Mouse (Mus musculus): ENCODE measurements around the gene Dlx5. TPM values are rescaled to one million over a fixed set of nuclear protein-coding genes. Genes with fewer than 3 reads are reported as not detected.

The Dlx5 gene
- polyA plus RNA-seq, 1 experiment from 2014 or later, result 7.1 TPM

GRCm38 (mm10) chr6:6855746-6856185 lies 26.1 kb downstream of the Dlx5 start:
- H3K27me3 ChIP-seq (ENCODE audit: control insufficient read depth, insufficient read depth, low read length), result peaks cover 30% of the 10 kb centered on the region
- TF ChIP-seq EP300 (optimal IDR thresholded peaks at IDR 0.05), result no peak
- TF ChIP-seq CTCF (IDR thresholded peaks at IDR 0.05; ENCODE audit: low read depth), result no peak
- no peak overlapping the region for H3K9ac ChIP-seq (ENCODE audit: low read length)
- no peaks in the 10 kb centered on the region for H3K9me3 ChIP-seq (ENCODE audit: control insufficient read depth, low read length)
- DNase-seq (ENCODE audit: low spot score), result no peak
- H3K4me2 ChIP-seq (replicated peaks; ENCODE audit: low read depth), result no peak overlapping the region
- WGBS, result 2% methylated on average over 10 of the region's 10 CpGs
- H3K4me3 ChIP-seq (ENCODE audit: low read depth, low read length), result no peak overlapping the region
- no peak for ATAC-seq (ENCODE audit: low FRiP score, low TSS enrichment)
- no peak overlapping the region for H3K27ac ChIP-seq (replicated peaks)
- no peaks in the 10 kb centered on the region for H3K36me3 ChIP-seq (ENCODE audit: control insufficient read depth, insufficient read depth, low read length)
- H3K4me1 ChIP-seq (replicated peaks; ENCODE audit: control insufficient read depth, insufficient read depth), result no peaks in the 10 kb centered on the region

GRCm38 (mm10) chr6:6854902-6855745 lies 26.8 kb downstream of the Dlx5 start:
- H3K4me1 ChIP-seq (replicated peaks; ENCODE audit: control insufficient read depth, insufficient read depth), result no peaks in the 10 kb centered on the region
- no peaks in the 10 kb centered on the region for H3K36me3 ChIP-seq (ENCODE audit: control insufficient read depth, insufficient read depth, low read length)
- no peak overlapping the region for H3K4me2 ChIP-seq (replicated peaks; ENCODE audit: low read depth)
- ATAC-seq (ENCODE audit: low FRiP score, low TSS enrichment), result no peak
- no peak overlapping the region for H3K9ac ChIP-seq (ENCODE audit: low read length)
- H3K27ac ChIP-seq (replicated peaks), result no peak overlapping the region
- no peak for TF ChIP-seq CTCF (IDR thresholded peaks at IDR 0.05; ENCODE audit: low read depth)
- no peak for TF ChIP-seq EP300 (optimal IDR thresholded peaks at IDR 0.05)
- DNase-seq (ENCODE audit: low spot score), result no peak
- WGBS, result 3% methylated on average over 25 of the region's 25 CpGs
- peaks cover 31% of the 10 kb centered on the region for H3K27me3 ChIP-seq (ENCODE audit: control insufficient read depth, insufficient read depth, low read length)
- H3K4me3 ChIP-seq (ENCODE audit: low read depth, low read length), result no peak overlapping the region
- no peaks in the 10 kb centered on the region for H3K9me3 ChIP-seq (ENCODE audit: control insufficient read depth, low read length)

GRCm38 (mm10) chr6:6854176-6854575 lies 27.7 kb downstream of the Dlx5 start:
- peaks cover 29% of the 10 kb centered on the region; the same call in 1 of the 2 replicates for H3K27me3 ChIP-seq (ENCODE audit: control insufficient read depth, insufficient read depth, low read length)
- no peak for ATAC-seq (ENCODE audit: low FRiP score, low TSS enrichment)
- WGBS, result 3% methylated on average over 9 of the region's 9 CpGs

GRCm38 (mm10) chr6:6852944-6853343 lies 28.9 kb downstream of the Dlx5 start:
- H3K4me3 ChIP-seq (ENCODE audit: low read depth, low read length), result no peak overlapping the region
- ATAC-seq (ENCODE audit: low FRiP score, low TSS enrichment), result no peak
- no peak overlapping the region for H3K4me2 ChIP-seq (replicated peaks; ENCODE audit: low read depth)
- H3K4me1 ChIP-seq (replicated peaks; ENCODE audit: control insufficient read depth, insufficient read depth), result no peaks in the 10 kb centered on the region
- no peak overlapping the region for H3K9ac ChIP-seq (ENCODE audit: low read length)
- no peak overlapping the region for H3K27ac ChIP-seq (replicated peaks)
- DNase-seq (ENCODE audit: low spot score), result no peak
- H3K9me3 ChIP-seq (ENCODE audit: control insufficient read depth, low read length), result no peaks in the 10 kb centered on the region
- H3K36me3 ChIP-seq (ENCODE audit: control insufficient read depth, insufficient read depth, low read length), result no peaks in the 10 kb centered on the region
- H3K27me3 ChIP-seq (ENCODE audit: control insufficient read depth, insufficient read depth, low read length), result peaks cover 24% of the 10 kb centered on the region; the same call in 1 of the 2 replicates
- 25% methylated on average over 3 of the region's 3 CpGs for WGBS
- no peak for TF ChIP-seq CTCF (IDR thresholded peaks at IDR 0.05; ENCODE audit: low read depth)
- TF ChIP-seq EP300 (optimal IDR thresholded peaks at IDR 0.05), result no peak

More at GRCm38 (mm10) chr6:6854176-6854575, 27.7 kb downstream of the Dlx5 start:
- H3K4me1 ChIP-seq (replicated peaks; ENCODE audit: control insufficient read depth, insufficient read depth), result no peaks in the 10 kb centered on the region
- DNase-seq (ENCODE audit: low spot score), result no peak
- H3K4me3 ChIP-seq (ENCODE audit: low read depth, low read length), result no peak overlapping the region
- no peak overlapping the region for H3K9ac ChIP-seq (ENCODE audit: low read length)
- H3K9me3 ChIP-seq (ENCODE audit: control insufficient read depth, low read length), result no peaks in the 10 kb centered on the region
- no peaks in the 10 kb centered on the region for H3K36me3 ChIP-seq (ENCODE audit: control insufficient read depth, insufficient read depth, low read length)
- no peak overlapping the region for H3K27ac ChIP-seq (replicated peaks)
- no peak overlapping the region for H3K4me2 ChIP-seq (replicated peaks; ENCODE audit: low read depth)
- TF ChIP-seq EP300 (optimal IDR thresholded peaks at IDR 0.05) (no peak), CTCF (IDR thresholded peaks at IDR 0.05; ENCODE audit: low read depth) (no peak)

GRCm38 (mm10) chr6:6851166-6851565 lies 30.7 kb downstream of the Dlx5 start:
- Histone ChIP-seq H3K36me3 (ENCODE audit: control insufficient read depth, insufficient read depth, low read length) (no peaks in the 10 kb centered on the region), H3K4me3 (ENCODE audit: low read depth, low read length) (no peak overlapping the region), H3K27me3 (ENCODE audit: control insufficient read depth, insufficient read depth, low read length) (peaks cover 15% of the 10 kb centered on the region; the same call in 1 of the 2 replicates), H3K4me1 (replicated peaks; ENCODE audit: control insufficient read depth, insufficient read depth) (no peaks in the 10 kb centered on the region), H3K27ac (replicated peaks) (no peak overlapping the region), H3K9me3 (ENCODE audit: control insufficient read depth, low read length) (no peaks in the 10 kb centered on the region), H3K9ac (ENCODE audit: low read length) (no peak overlapping the region), H3K4me2 (replicated peaks; ENCODE audit: low read depth) (no peak overlapping the region)
- no peak for TF ChIP-seq CTCF (IDR thresholded peaks at IDR 0.05; ENCODE audit: low read depth)
- TF ChIP-seq EP300 (optimal IDR thresholded peaks at IDR 0.05), result no peak
- 3% methylated on average over 10 of the region's 10 CpGs for WGBS
- DNase-seq (ENCODE audit: low spot score), result no peak
- ATAC-seq (ENCODE audit: low FRiP score, low TSS enrichment), result no peak

Data from stomach, postnatal 0 days (tissue).